In the genomic region with DNA sequence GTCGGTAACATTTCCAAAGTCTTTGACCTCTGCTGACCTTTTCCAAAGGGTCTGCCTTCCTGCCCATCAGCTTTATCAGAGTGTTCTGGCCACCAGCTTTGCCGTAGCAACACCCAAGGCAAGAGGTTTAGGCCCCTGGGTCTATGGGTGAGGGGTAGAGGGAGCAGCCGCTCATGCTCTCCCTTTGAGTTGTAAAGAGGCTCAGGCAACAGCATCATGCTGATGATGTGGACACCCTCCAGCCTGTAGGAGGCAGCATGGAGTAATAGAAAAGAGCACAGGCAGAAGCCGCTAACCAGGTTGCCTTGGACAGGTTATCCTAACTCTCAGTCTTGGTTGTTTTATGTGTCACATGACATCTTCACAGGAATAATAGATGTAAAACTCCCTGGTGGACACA, we compare ENCODE assay signal across 9 mouse cellular contexts.
A peak's percentile ranks its signal among the peaks of the same experiment; 100 is the strongest.
DNase-seq lines count a peak whose midpoint lies in the region; ATAC-seq and TF ChIP-seq lines count a peak whose summit lies in the region.
"Had no signal": no experiment of that assay in that cellular context is flagged by ENCODE, and none has a peak within 500 bp of the region (broad histone marks: within the 10 kb centered on the region; RNA-seq: fewer than 3 reads in every experiment).

No protein-coding gene starts in this region.

- H3K4me2 ChIP-seq in forebrain, embryonic 14.5 days (ENCODE audit: low read length): no peak overlapping the region
- H3K4me2 ChIP-seq in forebrain, embryonic 12.5 days: no peak overlapping the region
- no peak overlapping the region for H3K4me2 ChIP-seq in liver, postnatal 0 days (ENCODE audit: low read depth, low read length)
- H3K4me2 ChIP-seq: midbrain, embryonic 12.5 days had no signal

- TF ChIP-seq EP300 in liver, postnatal 0 days (IDR thresholded peaks at IDR 0.05; ENCODE audit: low read depth): no peak

- H3K4me3 ChIP-seq in forebrain, embryonic 14.5 days (ENCODE audit: low read depth, low read length): no peak overlapping the region
- no peak overlapping the region for H3K4me3 ChIP-seq in forebrain, embryonic 12.5 days (replicated peaks)
- H3K4me3 ChIP-seq in liver, postnatal 0 days (ENCODE audit: low read depth, low read length): no peak overlapping the region
- H3K4me3 ChIP-seq: midbrain, embryonic 12.5 days had no signal

- H3K27ac ChIP-seq in forebrain, embryonic 14.5 days (ENCODE audit: low read depth, low read length): no peak overlapping the region
- no peak overlapping the region for H3K27ac ChIP-seq in forebrain, embryonic 12.5 days
- H3K27ac ChIP-seq in liver, postnatal 0 days (ENCODE audit: low read depth): no peak overlapping the region
- H3K27ac ChIP-seq: midbrain, embryonic 12.5 days had no signal

- no peaks in the 10 kb centered on the region for H3K9me3 ChIP-seq in forebrain, embryonic 14.5 days (replicated peaks; ENCODE audit: control insufficient read depth, low read length)
- H3K9me3 ChIP-seq in forebrain, embryonic 12.5 days: no peaks in the 10 kb centered on the region
- no peaks in the 10 kb centered on the region for H3K9me3 ChIP-seq in liver, postnatal 0 days (ENCODE audit: low read length)
- H3K9me3 ChIP-seq: midbrain, embryonic 12.5 days had no signal

- H3K36me3 ChIP-seq in forebrain, embryonic 14.5 days (ENCODE audit: control insufficient read depth, insufficient read depth, low read length): no peaks in the 10 kb centered on the region
- H3K36me3 ChIP-seq in forebrain, embryonic 12.5 days (replicated peaks): 0 out of 2 replicates have a peak, but pooled peaks cover 5% of the 10 kb centered on the region
- H3K36me3 ChIP-seq in liver, postnatal 0 days (replicated peaks; ENCODE audit: insufficient read depth, low read length): no peaks in the 10 kb centered on the region

- peak; percentile 42; the same call in 1 of the 2 replicates for ATAC-seq in forebrain, embryonic 14.5 days
- no peak for ATAC-seq in forebrain, embryonic 12.5 days (ENCODE audit: low FRiP score)
- ATAC-seq in liver, postnatal 0 days: no peak
- no peak for ATAC-seq in frontal cortex, adult (ENCODE audit: low TSS enrichment)

- peak; percentile 58 for TF ChIP-seq CTCF in liver, postnatal 0 days (IDR thresholded peaks at IDR 0.05; ENCODE audit: low read depth)

- no peak overlapping the region for H3K9ac ChIP-seq in forebrain, embryonic 14.5 days (ENCODE audit: low read length)
- H3K9ac ChIP-seq in forebrain, embryonic 12.5 days: no peak overlapping the region
- no peak overlapping the region for H3K9ac ChIP-seq in liver, postnatal 0 days (replicated peaks)
- H3K9ac ChIP-seq: midbrain, embryonic 12.5 days had no signal

- 39% methylated on average over 4 of the region's 4 CpGs for WGBS in forebrain, embryonic 14.5 days
- 28% methylated on average over 4 of the region's 4 CpGs for WGBS in forebrain, embryonic 12.5 days
- WGBS in liver, postnatal 0 days (ENCODE audit: insufficient replicate concordance): 76% methylated on average over 4 of the region's 4 CpGs

- no peaks in the 10 kb centered on the region for H3K27me3 ChIP-seq in forebrain, embryonic 14.5 days (replicated peaks; ENCODE audit: control insufficient read depth, insufficient read depth, low read length)
- H3K27me3 ChIP-seq in forebrain, embryonic 12.5 days: no peaks in the 10 kb centered on the region
- no peaks in the 10 kb centered on the region for H3K27me3 ChIP-seq in liver, postnatal 0 days (ENCODE audit: insufficient read depth, low read length)
- H3K27me3 ChIP-seq: midbrain, embryonic 12.5 days had no signal

- peak; percentile 50 for DNase-seq in forebrain, embryonic 14.5 days (ENCODE audit: low spot score)
- peak; percentile 13 for DNase-seq in right cerebral cortex, postnatal 4 days
- no peak for DNase-seq in right cerebral cortex, postnatal 36 days (ENCODE audit: low spot score in 2 of 2)
- DNase-seq in embryo, embryonic 10.5 days (ENCODE audit: low spot score): peak; percentile 76
- DNase-seq in liver, postnatal 0 days: no peak
- peak; percentile 65 for DNase-seq in thymus, postnatal 14 days

- H3K4me1 ChIP-seq in forebrain, embryonic 14.5 days (ENCODE audit: control insufficient read depth, insufficient read depth, low read length): no peaks in the 10 kb centered on the region
- H3K4me1 ChIP-seq in forebrain, embryonic 12.5 days: peaks cover 10% of the 10 kb centered on the region
- H3K4me1 ChIP-seq in liver, postnatal 0 days (ENCODE audit: insufficient read depth): no peaks in the 10 kb centered on the region

Comparison
In these comparisons a context has a peak if more than half of its experiments do, and no peak if none do; other contexts are left out.
1. DNase-seq: peak in forebrain, embryonic 14.5 days (single experiment), right cerebral cortex, postnatal 4 days (single experiment), embryo, embryonic 10.5 days (single experiment) and thymus, postnatal 14 days (single experiment); none in right cerebral cortex, postnatal 36 days (0 of 2) and liver, postnatal 0 days (single experiment).